Mouse (Mus musculus) midbrain, embryonic 13.5 days (tissue): ENCODE measurements at regions not wholly inside any gene's neighbourhood (a gene's known extent, or its start where the extent isn't known, plus 50 kb on each side); places are given as distances from the start of the nearest gene placed in this dataset.

ENCODE experiments used
- ATAC-seq: fragments of 200-750 bp; cut with Nextera tagmentation; 2 replicates; pipeline ENCODE4 v1.8.0; 2017; ENCODE audit warnings: mild to moderate bottlenecking, moderate TSS enrichment, moderate library complexity
- H3K27ac ChIP-seq: fragments of 300-500 bp; sonication (generic); 2 replicates; pipeline ENCODE4 v1.5.1; 2015; ENCODE audit warnings: inconsistent platforms, mild to moderate bottlenecking, moderate library complexity
- H3K27me3 ChIP-seq: fragments of 300-500 bp; sonication (generic); 2 replicates; pipeline ENCODE4 v1.6.1; 2015; ENCODE audit warnings: mild to moderate bottlenecking, inconsistent platforms
- H3K36me3 ChIP-seq: fragments of 300-500 bp; sonication (generic); 2 replicates; pipeline ENCODE4 v1.6.1; 2015; ENCODE audit warnings: mild to moderate bottlenecking, inconsistent platforms
- H3K4me1 ChIP-seq: fragments of 300-500 bp; sonication (generic); replicated peaks from 2 replicates; pipeline ENCODE4 v1.6.1; 2015; ENCODE audit warnings: inconsistent platforms
- H3K4me2 ChIP-seq: fragments of 300-500 bp; sonication (generic); replicated peaks from 2 replicates; pipeline ENCODE4 v1.6.1; 2015; ENCODE audit warnings: moderate library complexity, mild to moderate bottlenecking, inconsistent platforms
- H3K4me3 ChIP-seq: fragments of 300-500 bp; sonication (generic); replicated peaks from 2 replicates; pipeline ENCODE4 v1.5.1; 2015; ENCODE audit warnings: mild to moderate bottlenecking, inconsistent platforms
- H3K9ac ChIP-seq: fragments of 300-500 bp; sonication (generic); replicated peaks from 2 replicates; pipeline ENCODE4 v1.6.1; 2015; ENCODE audit warnings: mild to moderate bottlenecking, inconsistent platforms
- H3K9me3 ChIP-seq: fragments of 300-500 bp; sonication (generic); 2 replicates; pipeline ENCODE4 v1.6.1; 2016; ENCODE audit warnings: mild to moderate bottlenecking, inconsistent platforms
- WGBS: fragments of 180-500 bp; shearing (Covaris S2); methylation state at CpG from one replicate; pipeline ENCODE4 v1.1.7; 2015; 5-methylcytosine and 5-hydroxymethylcytosine counted together

DNA sequence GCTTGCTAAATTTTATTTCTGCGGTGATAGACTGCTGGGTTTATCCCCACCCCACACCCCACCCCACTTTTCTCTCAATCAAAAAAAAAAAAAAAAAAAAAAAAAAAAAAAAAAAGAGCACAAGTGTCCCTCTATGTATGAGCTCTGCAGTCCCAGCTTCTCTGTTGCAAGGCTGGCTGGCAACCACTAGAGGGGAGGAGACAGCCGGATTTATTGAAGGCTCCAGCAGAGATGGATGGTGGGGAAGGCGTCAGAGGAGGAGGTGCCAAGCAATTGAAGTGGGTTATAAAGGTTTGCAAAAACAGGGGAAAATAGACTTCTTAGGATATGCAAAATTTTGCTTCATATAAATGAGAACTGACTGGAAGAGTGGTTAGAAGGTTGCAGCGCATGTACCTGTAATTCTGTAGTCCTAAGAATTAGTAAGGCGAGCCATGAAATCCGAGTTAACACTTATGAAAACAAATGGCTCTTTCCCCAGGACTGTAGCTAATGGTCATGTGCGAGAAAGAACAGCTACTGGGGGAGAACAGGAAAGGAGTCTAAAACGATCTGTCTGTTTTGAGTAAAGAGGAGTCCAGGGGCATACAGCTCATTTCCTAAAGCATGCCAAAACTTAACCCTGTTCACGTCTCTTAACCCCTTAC, 885.1 kb upstream of the Pou3f3 start:
- H3K4me1 ChIP-seq, result peaks cover 46% of the 10 kb centered on the region
- H3K4me3 ChIP-seq, result peak overlapping the region; percentile 27
- H3K9me3 ChIP-seq, result no peaks in the 10 kb centered on the region
- H3K4me2 ChIP-seq, result peak overlapping the region; percentile 50
- no peaks in the 10 kb centered on the region for H3K36me3 ChIP-seq
- WGBS, result 10% methylated on average over 9 of the region's 9 CpGs
- ATAC-seq, result peak; percentile 81
- peak overlapping the region; percentile 39; the same call in 1 of the 2 replicates for H3K9ac ChIP-seq
- H3K27me3 ChIP-seq, result no peaks in the 10 kb centered on the region
- peak overlapping the region; percentile 77 for H3K27ac ChIP-seq

DNA sequence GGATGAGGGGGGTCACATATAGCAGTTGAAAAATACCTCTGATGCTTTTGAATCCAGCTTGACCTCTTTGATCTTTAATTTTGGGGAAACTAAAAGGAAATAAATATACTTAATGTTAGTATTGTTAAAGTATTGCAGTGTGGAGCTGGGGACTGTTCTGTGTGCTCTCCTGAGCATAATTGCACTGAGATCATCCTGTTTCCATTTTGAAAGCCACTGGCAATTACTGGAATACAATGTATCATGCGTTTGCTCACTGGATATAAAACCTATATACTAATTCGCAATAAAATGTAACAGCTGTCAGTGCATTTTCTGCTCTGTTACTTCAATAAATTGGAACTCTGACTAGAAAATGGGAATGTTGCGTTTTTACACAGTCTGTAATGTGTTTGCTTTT, 884.4 kb upstream of the Pou3f3 start:
- Histone ChIP-seq H3K27me3 (no peaks in the 10 kb centered on the region), H3K36me3 (no peaks in the 10 kb centered on the region), H3K9me3 (no peaks in the 10 kb centered on the region), H3K9ac (0 out of 2 replicates have a peak overlapping the region, but pooled peaks have one; percentile 39), H3K4me1 (peaks cover 46% of the 10 kb centered on the region), H3K27ac (peak overlapping the region; percentile 77), H3K4me3 (no peak overlapping the region; the same call in 1 of the 2 replicates), H3K4me2 (peak overlapping the region; percentile 50)
- no peak for ATAC-seq
- 64% methylated on average over 3 of the region's 3 CpGs for WGBS

DNA sequence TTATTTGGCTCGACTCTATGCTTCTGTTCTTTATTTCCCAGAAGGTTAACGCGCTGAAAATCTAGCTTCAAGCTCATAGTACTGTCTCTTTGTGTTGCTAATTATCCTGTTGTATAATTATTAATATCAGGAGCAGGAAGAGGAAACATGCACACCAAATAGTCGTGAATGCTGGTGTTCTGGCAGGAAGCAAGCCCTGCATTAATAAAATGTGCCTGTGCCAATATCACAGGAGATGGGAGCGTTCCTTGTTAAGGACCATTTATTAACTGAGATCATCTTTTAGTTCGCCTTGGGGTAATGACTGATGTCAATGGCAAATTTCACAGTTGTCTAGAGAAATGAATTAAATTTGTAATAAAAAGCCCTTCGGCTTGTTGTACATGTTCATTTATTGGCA, 883.5 kb upstream of the Pou3f3 start:
- Histone ChIP-seq H3K9ac (no peak overlapping the region), H3K27me3 (no peaks in the 10 kb centered on the region), H3K4me3 (no peak overlapping the region), H3K4me2 (0 out of 2 replicates have a peak overlapping the region, but pooled peaks have one; percentile 9), H3K9me3 (no peaks in the 10 kb centered on the region), H3K4me1 (peaks cover 46% of the 10 kb centered on the region), H3K27ac (peak overlapping the region; percentile 48; the same call in 1 of the 2 replicates), H3K36me3 (no peaks in the 10 kb centered on the region)
- ATAC-seq, result no peak
- 27% methylated on average over 7 of the region's 7 CpGs for WGBS

DNA sequence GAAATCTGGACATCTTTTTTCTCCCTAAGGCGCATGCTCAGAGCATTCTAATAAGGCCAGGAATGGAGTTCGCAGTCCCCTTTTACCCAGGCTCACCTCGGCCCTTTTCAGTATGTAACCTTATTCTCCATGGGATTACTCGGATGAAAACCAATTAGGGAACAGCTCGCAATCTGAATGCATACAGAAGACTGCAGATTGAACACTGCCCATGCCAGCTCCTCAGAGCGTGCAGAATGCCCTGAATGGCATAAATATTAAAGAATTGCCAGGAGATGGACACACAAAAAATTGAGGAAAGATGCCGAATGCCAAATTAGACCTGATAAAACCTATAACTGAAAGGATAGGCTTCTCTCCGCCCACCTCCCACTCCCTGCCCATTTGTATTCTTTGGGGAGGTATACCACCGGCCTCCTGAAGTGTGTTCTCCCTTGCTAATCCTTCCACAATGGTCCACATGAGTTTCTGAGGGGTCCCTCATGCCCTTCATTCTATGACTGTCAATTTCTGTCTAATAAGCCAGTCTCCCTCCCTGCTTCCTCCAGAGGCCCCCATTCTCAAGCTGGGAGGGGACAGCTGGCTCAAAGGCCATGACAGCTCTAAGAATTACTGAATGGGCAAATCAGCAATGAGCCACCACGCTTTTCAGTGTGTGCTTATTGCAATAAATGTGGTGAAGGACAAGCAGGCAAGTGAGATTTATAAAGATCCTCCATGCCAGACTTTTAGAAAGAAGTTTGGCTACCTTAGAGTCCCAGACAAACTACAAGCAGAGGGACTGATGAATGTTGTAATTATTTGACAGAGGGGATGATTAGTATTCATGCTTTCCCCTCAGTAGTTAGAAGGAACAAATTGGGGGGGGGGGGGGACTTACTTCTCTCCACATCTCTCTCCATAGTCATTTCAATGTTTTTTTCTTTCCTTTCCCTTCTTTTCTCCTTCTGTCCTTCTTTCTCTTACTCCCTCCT, 881.2 kb upstream of the Pou3f3 start:
- H3K27ac ChIP-seq, result peak overlapping the region; percentile 70
- H3K9ac ChIP-seq, result no peak overlapping the region
- ATAC-seq, result peak; percentile 91
- H3K9me3 ChIP-seq, result no peaks in the 10 kb centered on the region
- no peaks in the 10 kb centered on the region for H3K36me3 ChIP-seq
- H3K4me2 ChIP-seq, result peak overlapping the region; percentile 42
- H3K4me1 ChIP-seq, result peaks cover 44% of the 10 kb centered on the region
- H3K27me3 ChIP-seq, result no peaks in the 10 kb centered on the region
- WGBS, result 8% methylated on average over 10 of the region's 10 CpGs
- no peak overlapping the region; the same call in 1 of the 2 replicates for H3K4me3 ChIP-seq

DNA sequence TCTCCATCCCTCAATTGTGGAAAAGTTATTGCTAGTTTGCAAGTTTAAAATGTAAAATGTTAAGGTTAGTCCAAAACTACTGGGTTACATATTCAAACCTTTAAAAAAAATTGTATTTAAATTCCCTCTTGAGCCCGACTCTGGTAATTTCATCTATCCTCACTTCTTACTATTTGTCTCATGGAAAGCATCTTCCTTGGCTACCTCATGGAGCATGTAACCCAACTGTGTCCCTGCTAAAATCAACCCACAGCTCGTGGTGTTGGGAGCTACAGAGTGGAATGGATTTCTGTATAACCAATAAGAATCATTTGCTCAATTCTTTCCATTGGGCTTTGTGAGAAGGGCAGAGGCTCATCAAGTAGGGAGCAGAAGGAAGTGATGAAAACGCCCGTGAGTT, 880.5 kb upstream of the Pou3f3 start:
- peaks cover 40% of the 10 kb centered on the region for H3K4me1 ChIP-seq
- no peaks in the 10 kb centered on the region for H3K36me3 ChIP-seq
- no peak overlapping the region for H3K9ac ChIP-seq
- no peaks in the 10 kb centered on the region for H3K27me3 ChIP-seq
- H3K27ac ChIP-seq, result 0 out of 2 replicates have a peak overlapping the region, but pooled peaks have one; percentile 35
- WGBS, result 61% methylated on average over 4 of the region's 4 CpGs
- no peak overlapping the region for H3K4me2 ChIP-seq
- no peak overlapping the region for H3K4me3 ChIP-seq
- no peak for ATAC-seq
- H3K9me3 ChIP-seq, result no peaks in the 10 kb centered on the region

DNA sequence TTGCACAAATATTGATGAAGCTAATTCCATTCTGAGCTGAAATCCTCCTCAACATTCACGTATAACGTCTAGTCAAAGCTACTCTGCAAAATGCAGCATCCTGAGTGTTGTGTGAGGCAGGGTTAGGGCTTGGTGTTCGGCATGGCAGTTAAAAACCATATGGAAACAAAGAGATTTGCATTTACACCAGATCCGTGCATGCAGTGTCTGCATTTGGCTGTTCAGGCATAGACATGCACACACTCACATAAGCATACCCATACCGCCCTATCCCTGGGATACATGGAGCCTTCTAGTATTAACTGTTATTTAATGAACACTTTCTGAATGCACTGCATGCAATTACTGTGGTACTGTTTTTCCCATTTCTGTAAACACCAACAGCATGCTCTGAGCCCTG, 872.8 kb upstream of the Pou3f3 start:
- 76% methylated on average over 5 of the region's 5 CpGs for WGBS

DNA sequence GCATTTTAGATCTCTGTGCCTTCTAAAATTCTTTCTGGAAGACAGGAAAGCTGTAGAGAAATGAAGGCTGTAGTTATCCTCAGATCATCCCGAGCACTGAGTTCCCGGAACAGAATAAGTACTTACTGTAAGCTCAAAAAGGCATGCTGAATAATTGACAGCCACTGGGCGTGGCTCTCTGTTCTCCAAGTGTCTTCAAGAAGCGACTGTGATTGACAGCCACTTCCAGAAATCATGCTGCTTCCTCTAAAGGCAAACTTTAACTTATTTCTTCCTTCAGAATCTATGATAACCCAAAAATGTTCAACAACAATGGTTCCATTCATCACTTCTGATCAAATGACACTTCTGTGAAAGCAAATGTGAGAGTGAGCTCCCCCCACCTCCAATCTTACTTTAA, 870.3 kb upstream of the Pou3f3 start:
- no peaks in the 10 kb centered on the region for H3K9me3 ChIP-seq
- no peaks in the 10 kb centered on the region for H3K27me3 ChIP-seq
- no peaks in the 10 kb centered on the region for H3K36me3 ChIP-seq
- H3K9ac ChIP-seq, result no peak overlapping the region
- H3K4me1 ChIP-seq, result no peaks in the 10 kb centered on the region
- 80% methylated on average over 4 of the region's 4 CpGs for WGBS
- H3K4me2 ChIP-seq, result no peak overlapping the region
- ATAC-seq, result no peak
- no peak overlapping the region for H3K4me3 ChIP-seq
- no peak overlapping the region for H3K27ac ChIP-seq

More for the DNA sequence above, 872.8 kb upstream of the Pou3f3 start:
- H3K27me3 ChIP-seq, result no peaks in the 10 kb centered on the region
- no peak for ATAC-seq
- no peak overlapping the region for H3K4me2 ChIP-seq
- no peaks in the 10 kb centered on the region for H3K9me3 ChIP-seq
- no peaks in the 10 kb centered on the region for H3K4me1 ChIP-seq
- no peak overlapping the region for H3K27ac ChIP-seq
- H3K9ac ChIP-seq, result no peak overlapping the region
- no peaks in the 10 kb centered on the region for H3K36me3 ChIP-seq
- no peak overlapping the region for H3K4me3 ChIP-seq

DNA sequence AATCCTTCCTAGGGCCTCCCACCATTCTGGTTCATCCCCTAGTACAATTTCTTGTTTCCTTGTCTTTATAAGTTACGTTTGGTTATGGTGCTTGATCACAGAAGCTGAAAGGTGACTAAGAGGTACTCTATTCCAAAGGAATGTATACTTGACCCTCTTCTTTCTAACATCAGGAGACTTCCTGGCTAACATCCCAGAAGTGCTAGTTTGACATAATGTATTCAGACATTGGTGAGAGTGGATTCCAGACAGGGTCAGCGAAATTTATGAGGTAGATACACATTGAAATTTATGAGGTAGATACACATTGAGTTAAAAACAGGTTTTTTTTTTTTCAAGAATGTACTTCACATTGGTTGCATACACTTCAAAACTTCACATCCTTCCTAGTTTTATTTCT, 863.9 kb upstream of the Pou3f3 start:
- Histone ChIP-seq H3K4me2 (no peak overlapping the region), H3K27me3 (no peaks in the 10 kb centered on the region), H3K9me3 (no peaks in the 10 kb centered on the region), H3K9ac (no peak overlapping the region), H3K4me1 (no peaks in the 10 kb centered on the region), H3K27ac (no peak overlapping the region), H3K4me3 (no peak overlapping the region), H3K36me3 (no peaks in the 10 kb centered on the region)
- 87% methylated on average over 2 of the region's 2 CpGs for WGBS
- no peak for ATAC-seq
